8 mouse cellular contexts compared by ENCODE assay signal in the genomic region with DNA sequence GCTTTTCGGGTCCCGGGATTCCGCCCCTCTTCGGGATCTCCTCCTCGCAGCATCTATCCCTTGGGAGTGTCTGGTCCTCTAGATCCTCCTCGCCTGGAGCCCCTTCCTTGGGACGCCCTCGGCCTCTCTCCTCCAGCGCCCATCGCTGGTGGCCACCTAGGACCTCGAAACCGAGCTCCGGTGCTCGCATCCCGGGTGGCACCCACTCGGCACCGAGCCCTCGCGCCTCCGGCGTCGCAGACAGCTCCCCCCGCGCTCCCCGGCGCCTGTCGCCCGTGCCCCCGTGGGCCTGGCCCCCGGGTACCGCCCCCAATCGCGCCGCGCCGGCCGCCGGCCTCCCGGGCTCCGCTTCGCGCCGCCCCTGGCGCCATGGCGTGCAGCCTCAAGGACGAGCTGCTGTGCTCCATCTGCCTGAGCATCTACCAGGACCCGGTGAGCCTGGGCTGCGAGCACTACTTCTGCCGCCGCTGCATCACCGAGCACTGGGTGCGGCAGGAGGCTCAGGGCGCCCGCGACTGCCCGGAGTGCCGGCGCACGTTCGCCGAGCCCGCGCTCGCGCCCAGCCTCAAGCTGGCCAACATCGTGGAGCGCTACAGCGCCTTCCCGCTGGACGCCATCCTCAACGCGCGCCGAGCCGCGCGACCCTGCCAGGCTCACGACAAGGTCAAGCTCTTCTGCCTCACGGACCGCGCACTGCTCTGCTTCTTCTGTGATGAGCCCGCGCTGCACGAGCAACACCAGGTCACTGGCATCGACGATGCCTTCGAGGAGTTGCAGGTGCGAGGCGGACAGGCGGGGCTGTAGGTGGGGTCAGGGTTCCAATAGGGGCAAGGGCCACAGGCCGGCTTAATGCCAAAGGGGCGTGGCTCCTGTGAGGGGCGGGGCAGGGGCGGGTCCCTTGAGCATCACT. TPM values are rescaled to one million over a fixed set of nuclear protein-coding genes. Genes with fewer than 3 reads are reported as not detected.
DNase-seq lines count a peak whose midpoint lies in the region; ATAC-seq and TF ChIP-seq lines count a peak whose summit lies in the region.

No protein-coding gene starts in this region.

- WGBS in embryonic facial prominence, embryonic 14.5 days, result under 1% methylated on average over 41 of the region's 94 CpGs
- under 1% methylated on average over 88 of the region's 94 CpGs for WGBS in macrophage (ENCODE audit: missing documents)

- H3K9me3 ChIP-seq in G1E (replicated peaks), result peaks cover 11% of the 10 kb centered on the region
- 0 out of 2 replicates have a peak, but pooled peaks cover 7% of the 10 kb centered on the region for H3K9me3 ChIP-seq in embryonic facial prominence, embryonic 14.5 days (ENCODE audit: control insufficient read depth, low read length)

- no peaks in the 10 kb centered on the region for H3K79me2 ChIP-seq in macrophage (ENCODE audit: inconsistent target)

- H3K4me3 ChIP-seq in G1E (ENCODE audit: low read depth, low read length), result peak overlapping the region; percentile 4; the same call in 1 of the 2 replicates
- peak overlapping the region; percentile 78 for H3K4me3 ChIP-seq in embryonic facial prominence, embryonic 14.5 days (ENCODE audit: low read depth, low read length)
- H3K4me3 ChIP-seq in macrophage (ENCODE audit: inconsistent target), result peak overlapping the region; percentile 41

- peaks cover 5% of the 10 kb centered on the region; the same call in 1 of the 2 replicates for H3K27me3 ChIP-seq in G1E (ENCODE audit: insufficient read depth, low read length)
- H3K27me3 ChIP-seq in embryonic facial prominence, embryonic 14.5 days (replicated peaks; ENCODE audit: control insufficient read depth, insufficient read depth, low read length), result no peaks in the 10 kb centered on the region

- peak overlapping the region; percentile 75 for H3K9ac ChIP-seq in embryonic facial prominence, embryonic 14.5 days (ENCODE audit: low read depth, low read length)

- H3K36me3 ChIP-seq in G1E (replicated peaks) (no peaks in the 10 kb centered on the region), macrophage (ENCODE audit: inconsistent target) (no peaks in the 10 kb centered on the region)
- no peaks in the 10 kb centered on the region for H3K36me3 ChIP-seq in embryonic facial prominence, embryonic 14.5 days (ENCODE audit: control insufficient read depth, insufficient read depth, low read length)

- intact Hi-C loops in heart, postnatal 14 days (cut with DNase I), result loop anchor here (2.0 kb wide), 1 partner anchor 41 kb away; no protein-coding TSS in a partner anchor

- DNase-seq in G1E (ENCODE audit: low spot score), result no peak
- peak; percentile 73 for DNase-seq in adrenal gland, postnatal 25 days
- peak; percentile 39 for DNase-seq in embryonic facial prominence, embryonic 14.5 days (ENCODE audit: low spot score)
- DNase-seq in heart, postnatal 14 days, result peak; percentile 38 to 51
- peak; percentile 72 to 76 for DNase-seq in kidney, postnatal 4 days
- peak; percentile 40 to 53 for DNase-seq in right cerebral cortex, adult 2 months (ENCODE audit: low spot score in 2 of 2)
- peak; percentile 62 for DNase-seq in yolk sac, embryonic 10.5 days (ENCODE audit: low spot score)

- peak overlapping the region; percentile 61 for H3K27ac ChIP-seq in embryonic facial prominence, embryonic 14.5 days (replicated peaks; ENCODE audit: low read depth, low read length)
- no peak overlapping the region for H3K27ac ChIP-seq in macrophage

- no peak for TF ChIP-seq CTCF in G1E (IDR thresholded peaks at IDR 0.05; ENCODE audit: low read depth, low read length)

- no peaks in the 10 kb centered on the region for H3K4me1 ChIP-seq in G1E (ENCODE audit: insufficient read depth, low read depth, low read length)
- peaks cover 23% of the 10 kb centered on the region for H3K4me1 ChIP-seq in embryonic facial prominence, embryonic 14.5 days (ENCODE audit: control insufficient read depth, insufficient read depth, low read length)

- ATAC-seq in G1E (ENCODE audit: extremely low read depth, insufficient number of reproducible peaks, low FRiP score, poor library complexity, severe bottlenecking), result no peak
- peak; percentile 44 for ATAC-seq in embryonic facial prominence, embryonic 14.5 days (ENCODE audit: low read depth)

- H3K4me2 ChIP-seq in embryonic facial prominence, embryonic 14.5 days (ENCODE audit: low read depth, low read length), result peak overlapping the region; percentile 99

RNA-seq across cellular contexts. Expression of a gene that starts 0.7 kb away (rescaled TPM):
- total RNA-seq in G1E (2014; fragmentation: Nextera tagmentation) (not detected in 2 replicates), G1E (2017) (0.12 and 0.16 TPM in 2 replicates)
- polyA plus RNA-seq in G1E (2012) (not detected in 2 replicates), macrophage (2018) (2.5 to 3.6 TPM (median 3.1 TPM) in 3 replicates)
- total RNA-seq in adrenal gland, postnatal 25 days (2021), result 14.3 and 17.9 TPM in 2 replicates
- 8.8 and 9.2 TPM in 2 replicates for polyA plus RNA-seq in embryonic facial prominence, embryonic 14.5 days (2014; fragmentation: Nextera tagmentation; extraction: Ambion mirVana)
- total RNA-seq in heart, postnatal 14 days (2021), result 1 to 10 TPM; 2.0 to 2.2 TPM
- total RNA-seq in macrophage (2018; cell fraction: chromatin; rRNA removed), result 1 to 10 TPM in 25 of 26 experiments, under 1 TPM in 1; 0.99 to 8.8 (median 4.4) TPM
- 1 to 10 TPM; 1.3 to 4.5 (median 3.2) TPM for total RNA-seq in macrophage (2018; cell fraction: cytosol; rRNA removed)
- total RNA-seq in macrophage (2018; cell fraction: nucleus; rRNA removed), result 1 to 10 TPM in 25 of 26 experiments, under 1 TPM in 1; 0.93 to 8.8 (median 3.4) TPM

Comparison
In these comparisons a context has a peak if more than half of its experiments do, and no peak if none do; other contexts are left out.
1. H3K4me3 ChIP-seq: peak in every context shown above with its lines; median percentile 78 in embryonic facial prominence, embryonic 14.5 days; 41 in macrophage; 4 in G1E.